Mouse (Mus musculus) embryo, embryonic 11.5 days (tissue): ENCODE data around the gene Fndc7.
"Not testable (repeated sequence)": the region's sequence is repeated elsewhere in the genome, so short reads cannot be mapped to it uniquely, and the experiment has no call there.

ENCODE experiments used
- DNase-seq: peaks from one replicate; pipeline ENCODE4 v3.0.0-alpha.2; 2012; ENCODE audit warnings: low read depth, low spot score

The Fndc7 gene

DNA sequence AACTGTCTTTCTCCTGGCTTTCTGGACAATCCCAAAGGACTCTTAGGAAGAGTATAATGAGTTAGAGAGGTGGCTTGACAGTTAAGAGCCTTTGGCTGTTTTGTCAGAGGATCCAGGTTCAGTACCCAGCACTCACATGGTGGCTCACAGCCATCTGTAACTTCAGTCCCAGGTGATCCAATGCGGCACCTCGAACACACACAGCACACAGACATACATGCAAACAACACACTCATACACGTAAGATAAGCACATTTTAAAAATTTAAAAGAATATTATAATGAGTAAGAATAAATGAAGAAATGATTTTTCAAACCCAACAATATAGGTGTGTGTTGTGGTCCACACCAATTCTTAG lies 2.2 kb downstream of the Fndc7 start:
- no peak for DNase-seq

DNA sequence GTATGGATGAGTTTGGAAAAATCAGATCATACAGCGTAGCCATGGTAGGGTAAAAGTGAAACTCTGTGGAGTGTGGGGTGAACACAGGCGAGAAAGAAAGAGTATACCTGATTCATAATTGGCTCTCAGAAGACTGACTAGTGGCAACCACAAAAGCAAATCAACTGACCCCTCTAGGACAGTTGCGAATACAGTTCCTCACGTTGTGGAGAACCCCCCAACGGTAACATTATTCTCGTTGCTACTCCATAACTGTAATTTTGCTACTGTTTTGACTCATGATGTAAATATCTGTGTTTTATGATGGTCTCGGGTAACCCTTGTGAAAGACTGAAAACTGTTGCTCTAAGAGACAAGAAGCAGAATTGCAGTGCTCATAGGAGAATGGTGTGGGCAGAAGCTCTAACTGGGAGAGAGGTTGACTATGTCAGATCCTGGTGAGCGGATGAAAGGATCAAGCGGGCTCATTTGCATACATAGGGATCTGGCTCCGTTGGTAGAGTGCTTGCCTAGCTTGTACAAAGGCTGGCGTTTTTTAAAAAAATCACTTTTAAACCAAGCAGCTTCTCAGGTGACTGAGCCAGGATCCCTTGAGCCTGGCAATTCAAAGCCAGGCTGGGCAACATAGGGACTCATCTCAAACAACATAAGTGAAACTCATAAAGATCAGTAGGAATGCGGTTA lies 2.7 kb downstream of the Fndc7 start:
- no peak for DNase-seq

DNA sequence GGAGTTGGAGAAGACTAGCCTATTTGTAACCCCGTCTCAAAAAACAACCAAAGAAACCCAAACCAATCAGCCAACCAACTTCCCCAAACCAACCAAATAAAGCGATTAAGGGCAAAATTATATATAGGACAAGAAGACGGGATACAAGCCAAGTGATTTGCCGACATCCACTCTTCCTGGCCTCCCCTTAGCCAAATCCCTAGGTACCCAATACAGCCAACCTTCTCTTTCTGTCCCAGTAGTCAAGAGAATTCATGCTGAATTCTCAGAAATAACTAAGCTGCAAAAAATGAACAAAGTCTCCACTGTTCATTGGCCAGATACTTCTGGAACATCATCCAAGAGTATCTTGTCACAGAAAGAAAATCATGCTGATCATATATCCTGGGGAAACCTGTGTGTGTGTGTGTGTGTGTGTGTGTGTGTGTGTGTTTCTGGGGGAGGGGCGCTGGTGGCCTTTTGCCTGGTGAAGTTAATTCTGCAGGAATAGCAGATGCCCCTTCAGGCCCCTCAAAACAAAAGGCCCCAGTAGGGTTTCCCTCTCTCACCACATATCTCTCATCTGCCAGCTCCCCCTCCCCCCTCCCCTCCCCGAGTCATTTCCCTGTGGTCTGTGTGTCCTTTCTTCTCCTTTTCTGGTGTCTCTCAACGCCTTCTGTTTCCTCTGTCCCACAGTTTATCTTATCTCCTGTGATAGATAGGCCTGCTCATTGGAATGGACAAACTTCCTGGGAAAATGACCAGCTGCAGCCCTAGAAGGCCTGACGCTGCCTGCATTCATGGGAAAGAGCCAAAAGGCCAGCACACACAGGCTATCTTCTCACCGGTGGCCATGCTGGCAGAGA lies 3.9 kb downstream of the Fndc7 start:
- peak; percentile 27 for DNase-seq

DNA sequence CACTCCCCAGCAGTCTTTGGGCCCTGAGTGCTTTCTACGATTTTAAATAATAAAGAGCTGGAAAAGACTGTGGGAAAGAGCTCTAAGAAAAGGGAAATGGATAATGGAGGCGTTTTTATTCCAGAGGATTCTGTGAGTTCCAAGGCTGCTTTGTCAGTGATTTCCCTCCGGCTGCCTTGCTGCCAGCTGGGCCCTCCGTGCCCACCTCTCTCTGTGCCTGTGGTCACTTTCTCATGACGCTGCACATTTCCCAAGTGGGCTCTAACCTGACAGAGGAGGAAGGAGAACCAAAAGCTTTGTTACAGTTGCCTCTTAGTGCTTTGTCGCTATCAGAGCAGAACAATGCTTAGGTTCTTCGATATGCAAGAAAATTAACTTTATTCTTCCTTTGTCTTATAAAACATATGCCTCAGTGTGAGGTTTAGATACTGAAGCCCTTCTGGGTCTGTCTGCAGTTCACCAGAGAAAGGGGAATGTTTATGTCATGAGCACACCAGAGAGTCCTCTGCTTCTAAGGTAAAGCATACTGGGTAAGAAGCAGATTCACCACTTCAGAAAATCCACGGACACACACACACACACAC lies 5.0 kb downstream of the Fndc7 start:
- DNase-seq = no peak

DNA sequence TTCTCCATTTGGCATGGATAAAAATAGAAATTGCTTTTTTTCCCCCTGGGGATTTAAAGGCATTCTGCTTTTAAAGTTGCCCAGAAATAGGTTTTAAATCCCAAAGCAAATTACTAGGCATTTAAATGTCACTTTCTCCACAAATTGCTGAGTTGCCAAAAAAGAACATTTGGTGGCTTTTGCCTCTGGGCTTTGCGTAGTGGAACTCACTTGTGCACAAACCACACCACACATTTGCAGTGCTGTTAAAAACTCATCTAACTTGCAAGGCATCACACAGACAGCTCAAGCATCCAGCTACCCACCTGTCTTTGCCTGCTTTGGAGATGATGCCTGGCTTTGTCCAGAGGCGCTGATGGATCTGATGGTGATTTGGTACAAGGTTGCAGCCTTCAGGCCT lies 6.7 kb downstream of the Fndc7 start:
- no peak for DNase-seq

DNA sequence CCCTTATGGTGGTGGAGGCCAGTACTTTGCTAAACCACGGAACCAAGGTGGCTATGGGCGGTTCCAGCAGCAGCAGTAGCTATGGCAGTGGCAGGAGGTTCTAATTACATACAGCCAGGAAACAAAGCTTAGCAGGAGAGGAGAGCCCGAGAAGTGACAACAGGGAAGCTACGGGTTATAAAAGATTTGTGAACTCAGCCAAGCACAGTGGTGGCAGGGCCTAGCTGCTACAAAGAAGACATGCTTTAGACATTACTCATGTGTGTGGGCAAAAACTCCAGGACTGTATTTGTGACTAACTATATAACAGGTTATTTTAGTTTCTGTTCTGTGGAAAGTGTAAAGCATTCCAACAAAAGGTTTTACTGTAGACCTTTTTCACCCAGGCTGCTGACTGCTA lies 7.9 kb downstream of the Fndc7 start:
- DNase-seq = not testable (repeated sequence)

DNA sequence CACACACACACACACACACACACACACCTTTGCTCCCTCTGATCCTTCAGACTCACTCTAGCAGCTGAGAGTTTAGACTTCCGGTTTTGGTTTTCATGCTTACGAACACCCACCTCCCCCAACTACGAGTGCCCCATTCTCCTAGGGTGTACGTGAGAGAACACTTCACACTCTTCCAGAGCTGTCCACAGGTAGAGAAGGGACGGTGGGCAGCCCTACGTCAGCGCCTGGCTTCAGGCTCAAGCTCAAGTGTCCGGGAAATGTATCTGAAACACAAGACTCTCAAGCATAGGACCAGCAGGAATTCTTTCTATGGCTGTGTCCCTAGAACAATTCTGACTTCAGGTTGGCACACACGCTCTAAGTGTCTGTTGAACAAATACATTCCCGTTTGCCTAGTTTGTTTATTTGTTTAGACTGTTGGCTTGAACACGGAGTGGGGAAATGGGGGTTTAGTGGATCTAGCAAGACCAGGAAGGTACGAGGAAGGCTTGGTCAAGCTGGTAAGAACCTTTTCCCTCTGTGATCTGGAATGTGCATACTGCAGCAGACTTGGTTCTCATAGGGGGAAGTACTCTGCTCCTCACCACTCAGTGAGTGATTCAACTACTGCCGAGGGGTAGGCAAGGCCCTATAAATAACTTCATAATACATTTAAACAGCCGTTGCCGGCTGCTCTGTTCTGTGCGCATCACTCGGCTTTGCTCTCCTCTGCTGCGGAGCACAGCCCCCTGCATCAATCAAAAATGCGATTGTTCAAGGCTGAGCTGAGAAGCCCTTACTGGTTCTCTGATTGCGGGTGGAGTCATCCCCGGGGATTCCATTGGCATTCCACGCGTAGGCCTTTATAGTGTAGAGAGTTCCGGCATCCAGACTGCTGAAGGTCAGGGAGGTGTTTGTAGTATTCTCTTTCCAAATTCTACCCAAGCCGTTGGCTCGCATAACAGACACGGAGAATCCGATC lies 9.0 kb downstream of the Fndc7 start:
- DNase-seq = no peak

DNA sequence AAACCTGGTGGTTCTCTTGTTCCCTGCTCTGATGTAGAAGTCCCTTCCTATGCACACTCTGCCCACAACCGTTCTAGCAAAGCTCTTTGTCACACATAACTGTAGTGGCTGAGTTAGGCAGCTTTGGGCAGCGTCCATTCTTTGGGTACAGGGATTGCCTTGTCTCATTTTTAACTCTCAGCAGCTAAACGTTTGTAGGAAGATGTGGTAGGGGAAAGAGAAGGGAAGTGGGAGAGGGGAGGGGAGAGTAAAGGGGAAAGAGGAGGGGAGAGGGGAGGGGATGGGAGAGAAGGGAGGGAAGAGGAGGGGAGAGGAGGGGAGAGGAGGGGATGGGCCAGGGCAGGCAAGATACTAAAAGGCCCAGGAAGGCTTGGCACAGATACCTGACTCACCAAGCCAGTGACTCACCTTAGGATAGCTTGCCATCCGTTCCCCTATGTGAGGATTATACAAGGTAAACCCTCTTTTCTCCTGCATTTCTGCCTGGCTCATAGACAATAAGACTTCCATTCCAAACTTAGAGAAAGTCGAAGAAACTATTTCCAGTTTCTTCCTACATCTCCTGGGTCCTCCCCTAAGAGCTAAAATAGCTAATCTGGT lies 9.9 kb downstream of the Fndc7 start:
- DNase-seq = no peak

DNA sequence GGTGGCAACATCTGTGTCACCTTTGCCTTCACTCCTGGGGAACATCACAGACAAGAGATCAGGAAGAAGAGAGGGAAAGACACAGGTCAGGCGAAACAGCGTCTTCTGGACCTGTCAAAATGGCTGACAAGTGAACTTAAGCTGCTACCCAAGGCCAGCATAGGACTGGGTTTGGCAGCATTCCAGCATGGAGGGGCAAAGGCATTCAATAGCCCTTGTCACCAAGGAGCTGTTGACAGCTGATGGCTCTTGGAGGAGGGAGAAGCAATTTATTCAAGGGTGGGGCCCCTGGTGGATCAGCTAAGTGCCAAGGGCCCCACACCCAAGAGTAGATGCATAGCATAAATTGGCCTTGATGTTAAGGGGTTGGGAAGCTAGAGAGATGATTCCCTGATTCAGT lies 10.7 kb downstream of the Fndc7 start:
- DNase-seq = no peak

DNA sequence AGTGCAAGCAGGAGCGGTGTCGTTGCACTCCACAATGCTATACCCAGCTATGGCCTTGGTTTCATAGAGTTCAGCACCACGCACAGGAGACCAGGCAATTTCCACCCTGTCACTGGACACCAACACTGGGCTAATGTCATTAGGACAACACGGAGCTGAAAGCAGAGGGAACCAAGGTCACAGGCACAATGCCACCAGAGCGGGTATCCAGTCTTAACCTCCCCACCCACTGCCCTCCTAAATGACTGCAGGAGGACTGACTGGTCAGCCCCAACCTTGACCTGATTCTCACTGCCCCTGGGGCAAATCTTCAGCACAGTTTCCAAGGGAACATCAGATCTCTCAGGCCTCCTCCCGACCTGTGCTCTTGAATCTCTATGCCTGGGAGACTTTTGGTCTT lies 19.2 kb downstream of the Fndc7 start:
- no peak for DNase-seq

DNA sequence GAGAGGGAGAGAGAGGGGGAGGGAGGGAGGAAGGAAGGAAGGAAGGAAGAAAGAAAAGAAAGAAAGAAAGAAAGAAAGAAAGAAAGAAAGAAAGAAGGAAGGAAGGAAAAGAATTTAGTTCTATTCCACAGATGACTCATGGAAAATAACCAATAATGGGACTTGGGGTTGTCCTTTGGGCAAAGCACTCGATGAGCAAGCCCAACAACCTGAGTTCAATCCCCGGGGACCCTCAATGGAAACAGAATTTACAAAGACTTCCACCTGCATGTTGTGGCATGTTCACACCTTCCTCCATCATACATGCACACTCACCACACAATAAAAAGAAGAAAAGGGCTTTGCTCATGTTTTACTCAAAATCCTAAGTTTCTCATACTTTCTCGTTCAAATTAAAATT lies 22.4 kb downstream of the Fndc7 start:
- no peak for DNase-seq

DNA sequence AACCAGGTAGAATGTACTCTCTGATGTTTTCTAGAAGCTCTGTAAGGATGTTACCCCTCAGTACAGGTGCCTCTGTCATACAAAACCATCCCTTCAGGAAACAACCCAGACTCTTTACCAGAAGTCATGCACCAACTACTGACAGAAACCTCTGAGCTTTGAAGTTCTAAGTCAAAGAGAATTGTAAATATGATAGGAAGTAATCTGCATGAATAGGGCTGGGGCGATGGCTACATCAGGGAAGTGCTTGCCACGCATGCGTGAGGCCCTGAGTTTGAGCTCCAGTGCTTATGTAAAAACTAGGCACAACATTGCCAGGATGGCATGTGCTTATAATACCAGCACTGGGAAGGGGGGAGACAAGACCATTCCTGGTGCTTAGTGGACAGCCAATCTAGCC lies 24.1 kb downstream of the Fndc7 start:
- DNase-seq = no peak

DNA sequence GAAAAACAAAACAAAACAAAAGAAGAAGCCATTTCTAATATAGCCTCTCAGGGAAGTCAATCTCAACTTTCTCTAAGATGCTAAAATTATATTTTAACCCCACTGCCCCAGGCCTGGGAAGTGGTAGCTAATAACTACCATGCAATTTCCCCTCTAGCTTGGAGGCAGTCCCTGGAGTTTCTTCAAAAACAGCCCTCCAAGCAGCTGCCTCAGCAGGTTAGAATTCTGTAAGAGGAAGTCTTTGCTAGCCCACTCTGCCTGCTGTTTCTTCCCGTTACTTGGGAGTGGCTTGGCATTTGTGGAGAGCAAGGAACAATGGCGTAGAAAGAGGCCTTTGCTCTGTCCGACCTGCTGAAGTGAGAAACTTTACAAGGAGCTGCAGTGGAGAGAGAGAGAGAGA lies 24.7 kb downstream of the Fndc7 start:
- DNase-seq = no peak

DNA sequence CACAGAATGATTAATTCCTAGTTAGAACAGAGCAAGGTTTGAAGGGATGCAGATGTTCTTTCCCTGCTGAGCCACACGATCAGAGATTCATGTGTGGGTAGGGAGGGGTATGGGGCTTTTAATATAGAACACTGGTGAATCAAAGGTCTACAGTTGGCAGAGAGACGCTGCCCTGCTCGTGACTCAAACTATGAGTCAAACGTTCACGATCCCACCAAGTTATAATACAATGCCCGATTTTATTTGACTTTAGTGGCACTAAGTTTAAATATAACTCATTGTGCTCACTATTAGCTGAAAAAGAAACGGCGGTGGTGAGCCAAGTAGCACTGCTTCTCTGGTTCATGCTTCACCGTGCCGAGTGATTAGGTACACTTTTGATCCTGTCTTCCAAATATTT lies 26.7 kb downstream of the Fndc7 start:
- no peak for DNase-seq

DNA sequence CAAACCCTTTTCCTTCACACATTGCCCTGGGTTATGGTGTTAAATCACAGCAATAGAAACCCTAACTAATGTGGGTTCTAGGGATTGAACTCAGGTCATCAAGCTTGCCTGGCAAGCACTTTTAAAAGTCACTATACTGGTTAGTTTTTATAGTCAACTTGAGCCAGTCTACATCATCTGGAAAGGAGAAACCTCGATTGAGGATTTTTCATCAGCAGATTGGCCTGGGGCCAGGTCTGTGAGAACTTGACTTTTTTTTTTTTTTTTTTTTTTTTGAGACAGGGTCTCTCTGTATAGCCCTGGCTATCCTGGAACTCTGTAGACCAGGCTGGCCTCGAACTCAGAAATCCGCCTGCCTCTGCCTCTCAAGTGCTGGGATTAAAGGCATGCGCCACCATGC lies 27.5 kb downstream of the Fndc7 start:
- DNase-seq = not testable (repeated sequence)

DNA sequence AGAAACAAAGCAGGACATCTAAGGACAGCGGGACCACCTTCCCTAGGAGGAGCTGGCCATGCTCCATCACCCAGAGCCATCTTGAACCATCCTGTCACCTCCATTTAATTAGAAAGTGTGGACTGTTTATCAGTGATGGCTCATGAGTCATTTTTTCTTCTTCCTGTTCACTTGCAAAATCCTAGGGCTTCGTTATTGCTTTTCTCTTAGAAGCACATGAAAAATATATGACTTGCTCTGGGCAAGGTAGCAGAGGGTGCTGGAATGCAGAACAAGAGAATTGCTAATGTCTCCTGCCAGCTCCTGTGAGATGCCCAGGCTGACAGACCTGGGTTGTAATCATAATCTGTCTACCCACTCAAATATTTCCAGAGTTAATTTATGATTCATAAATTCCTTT lies 29.0 kb downstream of the Fndc7 start:
- no peak for DNase-seq

DNA sequence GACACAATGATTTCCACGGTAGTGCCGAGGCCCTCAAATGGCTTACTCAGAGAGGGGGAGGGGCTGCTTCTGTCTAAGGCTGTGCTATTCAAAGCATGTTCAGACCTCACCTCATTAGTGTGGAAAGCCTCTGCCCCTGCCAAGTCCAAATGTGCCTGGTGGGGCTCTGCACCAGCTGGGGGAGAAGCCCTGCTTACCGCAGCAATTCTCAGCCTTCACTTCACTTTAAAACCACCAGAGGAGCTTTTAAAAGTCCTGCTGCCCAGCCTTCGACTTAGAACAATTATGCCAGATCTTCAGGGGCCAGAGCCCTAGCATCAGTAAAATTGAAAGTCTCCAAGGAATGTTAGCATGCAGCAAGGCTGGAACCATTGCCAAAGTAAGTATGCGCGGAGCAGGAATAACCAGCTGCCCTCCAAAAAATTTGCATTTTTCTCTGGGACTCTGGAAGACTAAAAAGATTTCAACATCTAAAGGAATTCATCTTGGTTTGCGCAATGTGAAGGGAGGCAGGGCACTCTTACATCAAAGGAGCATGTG lies 31.5 kb downstream of the Fndc7 start:
- DNase-seq = no peak

DNA sequence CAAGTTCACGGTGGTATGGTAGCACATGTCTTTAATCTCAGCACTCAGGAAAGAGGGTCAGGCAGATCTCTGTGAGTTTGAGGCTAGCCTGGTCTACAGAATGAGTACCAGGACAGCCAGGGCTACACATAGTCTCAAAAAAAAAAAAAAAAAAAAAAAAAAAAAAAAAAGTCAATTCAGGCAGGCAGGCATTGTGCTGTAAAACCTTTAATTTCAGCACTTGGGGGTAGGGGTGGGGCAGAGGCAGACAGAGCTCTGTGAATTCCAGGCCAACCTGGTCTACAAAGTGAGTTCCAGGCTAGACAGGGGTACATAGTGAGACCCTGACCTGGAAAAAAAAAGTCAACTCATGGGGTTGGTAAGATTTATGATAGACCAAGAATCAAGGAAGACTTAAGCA lies 32.1 kb downstream of the Fndc7 start:
- DNase-seq = no peak

DNA sequence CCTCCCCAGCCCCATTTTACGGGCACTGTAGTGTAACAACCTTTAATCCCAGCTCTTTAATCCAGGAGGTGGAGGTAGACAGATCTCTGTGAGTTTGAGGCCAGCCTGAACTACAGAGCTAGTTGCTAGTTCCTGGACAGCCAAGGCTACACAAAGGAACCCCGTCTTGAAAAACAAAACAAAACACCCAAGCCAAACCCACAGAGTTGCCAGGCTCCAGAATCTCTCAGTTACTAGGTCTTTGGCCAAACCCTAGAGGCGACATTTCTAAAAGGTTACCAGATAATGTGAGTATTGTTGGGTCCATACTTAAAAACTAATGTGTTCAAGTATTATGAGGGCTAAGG lies 32.7 kb downstream of the Fndc7 start:
- no peak for DNase-seq

DNA sequence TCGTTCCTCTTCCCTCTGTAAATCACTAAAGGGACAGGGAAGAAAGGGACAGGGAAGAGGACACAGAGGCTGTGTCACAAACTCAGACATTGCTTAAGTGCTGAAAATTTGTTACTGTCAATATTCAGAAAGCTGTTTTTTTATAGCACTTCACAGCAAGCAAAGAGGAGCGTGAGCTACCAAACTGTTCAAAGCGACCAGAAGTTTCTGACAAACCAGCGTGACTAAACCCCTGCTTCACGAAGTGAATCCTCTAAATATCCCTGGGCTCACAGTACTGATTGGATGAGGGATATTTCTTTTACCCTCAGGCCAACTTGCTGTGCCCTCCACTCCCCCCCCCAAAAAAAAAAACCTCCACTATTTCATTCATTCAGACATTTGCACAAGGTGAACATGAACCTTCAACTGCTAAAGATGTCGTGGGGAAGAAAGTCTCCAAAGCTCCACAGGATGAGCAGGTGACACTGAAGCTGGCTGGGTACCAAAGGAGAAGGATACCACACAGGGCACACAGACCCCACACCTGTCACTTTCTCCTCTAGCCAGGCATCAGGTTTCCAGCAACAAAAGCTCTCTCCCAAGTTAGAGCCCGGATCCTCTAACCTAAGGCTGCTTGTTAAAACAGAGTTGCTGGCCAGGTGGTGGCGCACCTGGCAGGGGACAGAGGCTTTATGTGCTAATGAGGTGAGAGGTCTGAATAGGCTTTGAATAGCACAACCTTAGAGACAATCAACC lies 33.3 kb downstream of the Fndc7 start:
- DNase-seq = no peak

DNA sequence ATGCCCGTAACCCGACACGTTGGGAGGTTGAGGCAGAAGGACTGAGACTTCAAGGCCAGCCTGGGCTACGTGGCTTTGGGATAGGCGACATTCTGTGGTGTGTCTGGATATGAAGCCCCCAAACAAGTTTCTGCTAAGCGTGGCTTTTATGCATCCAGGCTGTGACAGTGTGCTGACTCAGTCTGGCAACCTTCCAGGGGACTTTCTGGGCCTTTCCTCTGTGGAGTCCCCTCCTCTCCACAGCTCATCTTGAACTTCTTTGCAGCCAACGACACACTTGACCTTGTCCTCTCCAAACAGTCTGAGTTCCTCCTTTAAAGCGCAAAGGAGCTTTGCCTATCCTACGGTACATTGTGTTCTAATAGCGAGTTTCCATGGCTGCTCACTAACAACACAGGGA lies 33.9 kb downstream of the Fndc7 start:
- no peak for DNase-seq
